Mouse (Mus musculus) liver, adult 2 months (tissue): ENCODE results near the gene Ubtd1. TPM values are rescaled to one million over a fixed set of nuclear protein-coding genes. Genes with fewer than 3 reads are reported as not detected.

ENCODE experiments used
- DNase-seq: peaks from one replicate; pipeline ENCODE4 v3.0.0-alpha.2; 2011; ENCODE audit warnings: low read depth, low spot score; ENCODE audit errors: extremely low read depth
- H3K27ac ChIP-seq: fragments of 200-500 bp; replicated peaks from 2 replicates; pipeline ENCODE4 v1.5.1; 2012; ENCODE audit warnings: low read depth, mild to moderate bottlenecking, control low read depth, inconsistent platforms, low read length; ENCODE audit not compliant: insufficient read depth
- H3K27me3 ChIP-seq: fragments of 200-500 bp; 2 replicates; pipeline ENCODE4 v1.6.1; 2012; ENCODE audit warnings: mild to moderate bottlenecking, moderate library complexity, low read length, inconsistent platforms; ENCODE audit not compliant: control insufficient read depth, insufficient read depth
- H3K36me3 ChIP-seq: fragments of 200-500 bp; 2 replicates; pipeline ENCODE4 v1.6.1; 2012; ENCODE audit warnings: low read length, inconsistent platforms; ENCODE audit not compliant: control insufficient read depth, insufficient read depth
- H3K4me1 ChIP-seq: fragments of 200-500 bp; 2 replicates; pipeline ENCODE4 v1.6.1; 2011; ENCODE audit warnings: low read length; ENCODE audit not compliant: control insufficient read depth, insufficient read depth
- H3K4me3 ChIP-seq: fragments of 200-500 bp; 2 replicates; pipeline ENCODE4 v1.5.1; 2011; ENCODE audit warnings: low read depth, mild to moderate bottlenecking, control low read depth, low read length, moderate library complexity; ENCODE audit not compliant: insufficient read depth
- H3K79me2 ChIP-seq: fragments of 200-500 bp; 2 replicates; pipeline ENCODE4 v1.6.1; 2012; ENCODE audit warnings: inconsistent platforms, mild to moderate bottlenecking, low read length, moderate library complexity; ENCODE audit not compliant: control insufficient read depth, insufficient read depth
- H3K9ac ChIP-seq: fragments of 200-500 bp; 2 replicates; pipeline ENCODE4 v1.6.1; 2012; ENCODE audit warnings: low read depth, mild to moderate bottlenecking, control low read depth, inconsistent platforms, low read length
- CTCF ChIP-seq: fragments of 200-500 bp; IDR thresholded peaks from 2 replicates; pipeline ENCODE4 v1.5.1; 2011; ENCODE audit warnings: low read depth, low read length, control low read depth
- POLR2A ChIP-seq: fragments of 200-500 bp; IDR thresholded peaks from 2 replicates; pipeline ENCODE4 v1.6.1; 2011; ENCODE audit warnings: low read length, control low read depth; ENCODE audit not compliant: insufficient read depth; ENCODE audit errors: extremely low read depth
- WGBS: fragments of 180-500 bp; shearing (Covaris S2); methylation state at CpG from one replicate; pipeline ENCODE4 v1.1.7; 2018; 5-methylcytosine and 5-hydroxymethylcytosine counted together
- polyA plus RNA-seq: library from polyadenylated mRNA; depleted of rRNA; stranded (reverse); fragments of >200 nt; gene quantifications from 2 replicates; pipeline ENCODE4 v1.2.3, GENCODE M21; 2012
- total RNA-seq: library from RNA; depleted of rRNA; stranded (reverse); fragments of >200 nt; gene quantifications from 2 replicates; pipeline ENCODE4 v1.2.3, GENCODE M21; 2014

Gene Ubtd1
- total and polyA plus RNA-seq, 2 experiments: 4.6 to 15.3 TPM

DNA sequence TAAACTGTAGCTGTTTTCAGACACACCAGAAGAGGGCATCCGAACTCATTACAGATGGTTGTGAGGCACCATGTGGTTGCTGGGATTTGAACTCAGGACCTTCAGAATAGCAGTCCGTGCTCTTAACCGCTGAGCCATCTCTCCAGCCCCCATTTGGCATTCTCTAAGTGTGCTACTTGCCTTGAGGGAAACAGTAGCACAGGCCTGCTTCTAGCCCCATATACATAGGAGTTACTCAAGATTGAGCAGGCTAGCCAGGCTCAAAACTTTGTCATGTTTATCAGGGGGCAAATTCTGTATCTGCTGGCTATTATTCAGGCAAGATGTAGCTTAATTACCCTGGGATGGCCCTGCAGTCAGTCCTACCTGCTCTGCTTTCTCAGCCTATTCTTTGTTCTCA lies 69.8 kb downstream of the Ubtd1 start:
- no peak for DNase-seq
- Histone ChIP-seq H3K36me3 (peaks cover 3% of the 10 kb centered on the region; the same call in 1 of the 2 replicates), H3K27me3 (no peaks in the 10 kb centered on the region), H3K27ac (peak overlapping the region; percentile 44), H3K79me2 (peaks cover 29% of the 10 kb centered on the region), H3K4me3 (no peak overlapping the region), H3K9ac (no peak overlapping the region), H3K4me1 (peaks cover 31% of the 10 kb centered on the region)
- 90% methylated on average over 3 of the region's 3 CpGs for WGBS
- no peak for TF ChIP-seq CTCF
- TF ChIP-seq POLR2A: no peak

DNA sequence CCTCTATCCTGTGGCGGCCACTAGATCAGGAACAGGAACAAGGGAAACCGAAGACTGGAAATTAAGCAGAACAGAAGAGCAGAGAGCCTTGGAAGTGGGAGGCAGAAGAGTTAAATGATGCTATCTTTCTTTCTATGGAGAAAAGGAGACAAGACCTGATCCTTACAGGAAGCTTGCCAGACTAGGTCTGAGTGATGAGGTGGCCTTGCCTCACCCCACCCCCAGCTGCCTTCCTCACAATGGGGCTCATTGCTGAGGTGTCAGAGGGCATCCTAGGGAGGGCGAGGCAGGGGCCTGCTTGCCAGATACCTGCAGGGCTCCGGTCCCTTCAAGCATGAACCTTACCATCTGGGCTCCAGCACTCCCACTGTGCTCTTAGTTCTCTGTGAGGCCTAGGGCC lies 70.4 kb downstream of the Ubtd1 start, which contains the start of gene 4933411K16Rik:
4933411K16Rik (plus strand) TSS at position 301 of the 400 bp plus-strand sequence.
- H3K9ac ChIP-seq: no peak within 1 kb of the TSS
- no peaks in the 10 kb centered on the region for H3K27me3 ChIP-seq
- WGBS: 87% methylated on average over 4 of the region's 4 CpGs
- no peak for DNase-seq
- H3K27ac ChIP-seq: peak within 1 kb of the TSS; percentile 70
- no peak for TF ChIP-seq CTCF
- TF ChIP-seq POLR2A: no peak
- H3K36me3 ChIP-seq: peaks cover 3% of the 10 kb centered on the region; the same call in 1 of the 2 replicates
- peaks cover 24% of the 10 kb centered on the region for H3K79me2 ChIP-seq
- peaks cover 31% of the 10 kb centered on the region for H3K4me1 ChIP-seq
- H3K4me3 ChIP-seq: no peak within 1 kb of the TSS

DNA sequence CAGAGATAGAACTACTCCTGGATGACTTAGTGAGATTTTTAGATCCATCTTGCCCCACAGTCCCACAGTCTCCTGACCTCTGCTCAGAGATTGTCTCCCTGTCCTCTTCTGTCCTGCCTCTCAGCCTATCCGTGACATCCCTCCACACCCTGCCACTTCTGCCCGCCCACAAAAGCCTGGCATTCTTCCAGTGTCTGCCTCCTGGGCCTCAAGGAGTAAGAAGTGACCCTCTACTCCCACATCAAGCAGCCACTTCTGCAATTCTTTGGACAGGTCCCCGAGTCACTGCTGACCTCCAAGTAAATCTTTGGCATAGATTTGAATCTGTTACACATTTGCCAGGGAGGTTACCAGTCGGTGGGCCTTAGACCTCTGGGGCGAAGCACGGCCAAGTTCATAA lies 72.7 kb downstream of the Ubtd1 start:
- TF ChIP-seq CTCF (no peak), POLR2A (no peak)
- 16% methylated on average over 6 of the region's 6 CpGs for WGBS
- H3K27ac ChIP-seq: peak overlapping the region; percentile 70
- peaks cover 21% of the 10 kb centered on the region for H3K79me2 ChIP-seq
- H3K9ac ChIP-seq: no peak overlapping the region
- peak; percentile 64 for DNase-seq
- H3K27me3 ChIP-seq: no peaks in the 10 kb centered on the region
- no peak overlapping the region for H3K4me3 ChIP-seq
- peaks cover 31% of the 10 kb centered on the region for H3K4me1 ChIP-seq
- H3K36me3 ChIP-seq: peaks cover 7% of the 10 kb centered on the region

DNA sequence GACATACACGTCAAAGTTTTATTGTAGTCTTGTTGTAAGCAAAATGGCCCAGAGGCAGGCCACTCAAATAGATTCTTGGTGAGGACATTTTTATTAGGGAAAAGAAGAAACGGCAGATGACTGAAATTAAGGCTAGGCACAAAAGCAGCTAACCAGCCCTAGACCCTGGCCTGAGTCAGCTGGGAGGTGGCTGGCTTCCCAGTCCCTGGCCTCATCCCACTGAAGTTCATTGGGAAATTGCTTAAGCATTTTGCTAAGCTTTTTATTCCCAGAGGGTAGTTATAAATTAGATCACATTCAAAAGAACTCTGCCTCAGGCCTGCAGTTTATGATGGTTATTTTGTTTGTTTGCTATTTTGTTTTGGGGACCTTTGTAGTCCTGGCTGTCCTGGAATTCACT lies 74.3 kb downstream of the Ubtd1 start:
- H3K4me1 ChIP-seq: peaks cover 28% of the 10 kb centered on the region
- peaks cover 24% of the 10 kb centered on the region for H3K79me2 ChIP-seq
- no peaks in the 10 kb centered on the region for H3K27me3 ChIP-seq
- H3K27ac ChIP-seq: no peak overlapping the region
- peak; percentile 54 for DNase-seq
- WGBS: 69% methylated on average over 2 of the region's 2 CpGs
- peaks cover 16% of the 10 kb centered on the region for H3K36me3 ChIP-seq
- H3K4me3 ChIP-seq: no peak overlapping the region
- no peak overlapping the region for H3K9ac ChIP-seq
- TF ChIP-seq CTCF (no peak), POLR2A (no peak)

DNA sequence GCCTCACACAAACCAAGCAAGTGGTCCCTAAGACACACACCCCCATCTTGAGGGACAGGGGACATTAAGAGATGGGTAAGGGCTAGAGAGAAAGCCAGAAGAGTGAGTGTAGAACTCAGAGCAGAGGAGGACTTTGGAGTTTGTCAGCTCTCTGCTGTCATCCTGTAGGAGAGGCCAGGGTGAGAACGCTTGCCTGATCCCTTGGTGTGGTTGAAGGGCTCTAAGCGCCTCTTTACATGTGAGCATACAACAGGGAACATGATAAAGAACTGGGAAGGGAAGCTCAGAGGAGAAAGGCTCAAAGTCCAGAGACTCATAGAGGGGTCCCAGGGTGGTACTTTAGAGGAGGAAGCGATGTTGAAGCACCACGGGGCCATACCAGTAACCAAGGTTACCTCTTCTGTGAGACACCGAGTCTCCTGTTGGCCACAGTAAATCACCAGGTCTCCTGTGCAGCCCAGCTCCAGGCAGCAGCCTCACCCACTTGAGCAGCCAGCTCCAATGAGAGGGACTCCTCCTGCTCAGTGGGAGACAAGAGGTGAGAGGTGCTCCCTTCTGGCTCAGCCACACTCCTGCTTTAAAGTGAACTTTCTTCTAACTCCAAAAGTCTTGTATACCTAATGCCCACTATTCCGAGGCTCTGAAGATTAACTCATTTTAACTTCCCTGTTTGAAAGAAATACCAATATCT lies 75.3 kb downstream of the Ubtd1 start:
- Histone ChIP-seq H3K4me3 (no peak overlapping the region), H3K4me1 (peaks cover 20% of the 10 kb centered on the region), H3K27me3 (no peaks in the 10 kb centered on the region), H3K9ac (no peak overlapping the region), H3K27ac (no peak overlapping the region), H3K36me3 (peaks cover 20% of the 10 kb centered on the region), H3K79me2 (peaks cover 17% of the 10 kb centered on the region)
- TF ChIP-seq CTCF (no peak), POLR2A (no peak)
- no peak for DNase-seq
- WGBS: 70% methylated on average over 6 of the region's 6 CpGs

DNA sequence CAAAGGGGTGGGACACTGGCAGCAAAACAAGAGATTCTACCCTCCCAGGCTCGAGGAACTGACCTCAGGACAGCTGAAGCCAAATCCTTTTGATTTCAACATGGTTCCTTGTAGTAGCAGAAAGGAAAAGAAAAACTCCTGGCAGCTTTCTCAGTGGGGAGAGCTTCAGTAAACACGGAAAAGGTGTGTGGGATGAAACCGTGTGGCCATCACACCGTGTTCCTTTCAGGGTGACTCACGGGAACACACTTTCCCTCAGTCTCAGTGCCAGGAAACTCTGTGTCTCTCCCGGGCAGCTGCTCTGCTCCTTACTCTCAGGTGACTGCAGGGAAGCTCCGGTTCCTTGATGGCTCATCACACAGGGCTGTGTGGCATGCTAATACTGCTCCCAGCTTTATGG lies 76.9 kb downstream of the Ubtd1 start:
- peaks cover 12% of the 10 kb centered on the region; the same call in 1 of the 2 replicates for H3K79me2 ChIP-seq
- DNase-seq: peak; percentile 57
- H3K4me3 ChIP-seq: no peak overlapping the region
- H3K9ac ChIP-seq: no peak overlapping the region
- H3K27me3 ChIP-seq: no peaks in the 10 kb centered on the region
- H3K36me3 ChIP-seq: peaks cover 31% of the 10 kb centered on the region
- no peak for TF ChIP-seq CTCF
- TF ChIP-seq POLR2A: no peak
- H3K4me1 ChIP-seq: peaks cover 11% of the 10 kb centered on the region
- no peak overlapping the region for H3K27ac ChIP-seq
- 20% methylated on average over 7 of the region's 7 CpGs for WGBS
